Mouse (Mus musculus) embryonic fibroblast, embryonic 13.5 days (primary cell): Measurements from ENCODE around the gene Usp7. TPM values are rescaled to one million over a fixed set of nuclear protein-coding genes. Genes with fewer than 3 reads are reported as not detected.

Source experiments
- H3K27ac ChIP-seq: 2 replicates; pipeline ENCODE4 v1.5.1; 2012; ENCODE audit warnings: low read length, control low read depth, inconsistent platforms; ENCODE audit not compliant: insufficient read depth
- H3K4me1 ChIP-seq: 2 replicates; pipeline ENCODE4 v1.6.1; 2011; ENCODE audit warnings: low read length; ENCODE audit not compliant: control insufficient read depth, insufficient read depth
- H3K4me3 ChIP-seq: 2 replicates; pipeline ENCODE4 v1.5.1; 2011; ENCODE audit warnings: mild to moderate bottlenecking, control low read depth, low read length; ENCODE audit not compliant: insufficient read depth
- CTCF ChIP-seq: IDR thresholded peaks from 2 replicates; pipeline ENCODE4 v1.5.1; 2011; ENCODE audit warnings: mild to moderate bottlenecking, control low read depth, low read length, moderate library complexity, borderline replicate concordance; ENCODE audit not compliant: insufficient read depth
- POLR2A ChIP-seq: IDR thresholded peaks from 2 replicates; pipeline ENCODE4 v1.6.1; 2011; ENCODE audit warnings: low read depth, mild to moderate bottlenecking, control low read depth, low read length, moderate library complexity
- polyA plus RNA-seq: library from polyadenylated mRNA; stranded (reverse); fragments of >200 nt; gene quantifications from 2 replicates; pipeline ENCODE4 v1.2.4, GENCODE M21; 2011; ENCODE audit warnings: low read depth; ENCODE audit not compliant: missing spikeins, insufficient read length

Gene Usp7
- polyA plus RNA-seq, 1 experiment: 118 TPM

DNA sequence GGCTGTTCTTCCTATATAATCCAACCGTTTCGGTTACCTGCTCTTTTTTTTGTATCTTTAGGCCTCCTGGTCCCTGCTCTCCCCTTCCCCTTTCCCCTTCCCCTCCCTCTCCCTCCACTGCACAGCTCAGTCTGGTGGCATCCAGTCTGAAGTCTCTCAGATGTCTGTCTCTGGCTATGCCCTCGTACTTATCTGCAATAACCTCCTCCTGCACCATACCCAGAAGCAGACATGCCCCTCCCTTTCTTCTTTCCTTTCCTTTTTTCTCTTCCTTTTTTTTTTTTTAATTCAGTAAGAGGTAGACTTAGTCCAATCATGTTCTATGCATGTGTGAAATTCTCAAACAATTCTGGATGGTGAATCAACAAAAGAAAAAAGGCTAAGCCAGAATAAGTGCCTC lies 48.1 kb downstream of the Usp7 start:
- Histone ChIP-seq H3K27ac (no peak overlapping the region), H3K4me3 (no peak overlapping the region), H3K4me1 (no peaks in the 10 kb centered on the region)
- TF ChIP-seq CTCF: no peak
- TF ChIP-seq POLR2A: no peak

DNA sequence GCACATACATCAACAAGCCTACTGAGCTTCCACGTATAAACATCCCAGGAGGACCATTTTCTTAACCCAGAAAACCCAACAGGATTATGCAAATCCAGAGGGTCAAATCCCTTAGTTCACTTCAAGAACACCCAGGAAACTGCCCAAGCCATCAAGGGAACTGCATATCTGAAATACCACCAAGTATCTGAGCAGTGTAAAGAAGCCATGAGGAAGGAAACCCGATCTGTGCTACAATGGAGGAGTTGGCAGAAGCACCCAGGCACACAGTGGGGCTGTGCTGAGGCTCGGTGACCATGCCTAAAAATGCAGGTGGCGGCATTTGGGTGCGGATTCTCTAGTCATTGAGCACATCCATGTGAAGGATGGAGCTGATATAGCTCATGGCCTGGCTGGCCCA lies 50.4 kb downstream of the Usp7 start:
- TF ChIP-seq CTCF (no peak), POLR2A (no peak)
- Histone ChIP-seq H3K27ac (no peak overlapping the region), H3K4me3 (no peak overlapping the region), H3K4me1 (no peaks in the 10 kb centered on the region)

DNA sequence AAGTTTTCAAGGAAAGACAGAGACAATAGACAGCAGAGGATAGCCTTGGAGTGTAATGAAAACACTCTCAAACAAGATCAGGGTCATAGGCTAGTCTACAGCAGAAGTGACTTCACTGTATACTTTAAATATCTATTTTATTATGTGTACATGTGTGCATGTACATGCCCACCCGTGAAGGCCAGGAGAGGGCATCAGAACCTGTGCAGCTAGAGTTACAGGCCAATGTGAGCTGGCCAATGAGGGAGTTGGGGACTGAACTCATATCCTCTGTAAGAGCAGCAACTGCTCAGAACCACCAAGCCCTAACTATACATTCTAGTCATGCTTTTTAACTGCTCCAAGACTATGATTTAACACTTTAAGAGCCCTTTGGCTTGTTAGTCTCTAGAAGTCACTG lies 51.0 kb downstream of the Usp7 start:
- TF ChIP-seq POLR2A: no peak
- no peak for TF ChIP-seq CTCF
- Histone ChIP-seq H3K27ac (no peak overlapping the region), H3K4me1 (0 out of 2 replicates have a peak, but pooled peaks cover 3% of the 10 kb centered on the region), H3K4me3 (no peak overlapping the region)

DNA sequence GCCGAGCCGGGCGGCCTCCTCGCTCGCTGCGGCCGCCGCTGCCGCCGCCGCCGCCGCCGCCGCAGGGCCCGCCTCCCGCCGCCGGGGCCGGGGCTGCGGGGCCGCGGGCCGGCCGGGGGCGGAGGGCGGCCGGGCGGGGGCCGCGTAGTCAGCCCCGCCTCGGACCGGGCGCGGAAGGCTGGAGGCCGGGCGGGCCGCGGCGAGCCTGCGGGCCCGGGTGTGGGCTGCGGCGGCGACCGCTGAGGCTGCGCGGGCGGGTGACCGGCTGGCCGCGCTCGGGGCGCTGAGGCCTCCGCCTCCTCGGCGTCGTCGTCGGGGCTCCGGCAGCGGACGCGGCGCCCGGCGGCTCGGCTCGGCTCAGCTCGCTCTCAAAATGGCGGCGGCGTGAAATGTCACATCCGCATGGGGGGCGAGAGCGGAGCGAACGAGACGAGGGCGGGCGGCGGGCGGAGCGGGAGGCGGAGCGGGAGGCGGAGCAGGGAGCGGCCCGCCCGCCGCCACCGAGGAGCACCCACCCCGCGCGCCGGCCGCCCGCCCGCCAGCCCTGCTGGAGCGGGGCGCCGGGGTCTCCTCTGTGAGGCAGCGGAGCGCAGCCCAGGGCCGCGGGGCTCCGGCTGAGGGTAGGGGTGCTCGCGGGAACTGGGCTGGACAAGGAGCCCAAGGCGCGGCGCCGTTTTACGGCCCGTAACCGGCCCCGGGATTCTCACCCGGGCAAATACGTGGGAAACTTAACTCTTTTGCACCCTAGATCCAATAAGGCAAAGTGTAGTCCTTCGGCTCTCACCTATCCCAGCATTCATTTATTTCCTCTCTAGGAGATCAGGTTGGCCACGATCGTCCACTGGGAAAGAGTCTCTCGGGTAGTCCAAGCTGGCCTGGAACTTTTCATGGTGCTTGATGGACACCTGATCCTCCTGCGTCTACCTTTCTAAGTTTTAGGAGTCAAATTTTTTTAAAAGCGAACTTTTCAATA lies 53.3 kb downstream of the Usp7 start:
- TF ChIP-seq CTCF (no peak), POLR2A (peak; percentile 70)
- peak overlapping the region; percentile 81 for H3K27ac ChIP-seq
- peaks cover 10% of the 10 kb centered on the region for H3K4me1 ChIP-seq
- H3K4me3 ChIP-seq: peak overlapping the region; percentile 66

DNA sequence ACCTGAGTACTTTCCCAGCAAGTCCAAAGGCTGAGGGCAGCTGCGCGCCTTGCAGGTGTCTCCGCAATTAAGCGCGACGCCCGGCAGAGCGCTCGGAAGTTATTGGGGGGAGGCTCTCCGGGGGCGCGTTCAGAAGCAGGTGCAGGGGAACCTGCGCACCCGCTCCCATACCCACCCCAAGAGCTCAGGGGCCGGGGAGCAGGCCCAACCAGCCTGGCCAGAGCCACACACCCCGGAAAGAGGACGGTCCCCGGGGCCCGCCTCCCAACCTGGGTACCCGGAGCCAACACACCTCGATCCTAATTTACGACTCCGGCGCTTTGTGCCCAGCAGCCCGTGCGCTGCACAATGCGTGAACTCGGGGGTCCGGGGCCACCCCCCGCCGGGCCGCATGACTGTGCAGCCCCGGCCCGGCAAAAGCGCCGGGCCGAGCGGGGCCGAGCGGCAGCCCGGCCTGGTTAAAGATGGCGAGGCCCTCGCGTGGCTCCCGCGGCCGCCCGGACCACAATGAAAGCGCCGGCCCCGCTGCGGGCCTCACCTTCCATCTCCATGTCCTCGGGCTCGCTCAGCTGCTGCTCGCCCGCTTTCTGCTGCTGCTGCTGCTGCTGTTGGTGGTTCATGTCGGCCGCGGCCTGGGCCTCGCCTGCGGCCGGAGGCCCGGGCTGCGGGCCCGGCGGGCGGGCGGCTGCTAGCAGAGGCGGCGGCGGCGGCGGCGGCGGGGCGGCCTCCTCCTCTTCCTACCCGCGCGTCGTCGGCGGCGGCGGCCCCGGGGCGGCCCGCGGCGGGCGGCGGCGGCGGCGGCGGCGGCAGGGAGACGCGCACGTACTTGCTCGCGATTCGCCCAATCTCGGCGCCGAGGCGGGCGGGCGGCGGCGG lies 54.2 kb downstream of the Usp7 start:
- Histone ChIP-seq H3K4me3 (peak overlapping the region; percentile 91), H3K27ac (no peak overlapping the region), H3K4me1 (peaks cover 10% of the 10 kb centered on the region)
- TF ChIP-seq CTCF (no peak), POLR2A (no peak)

DNA sequence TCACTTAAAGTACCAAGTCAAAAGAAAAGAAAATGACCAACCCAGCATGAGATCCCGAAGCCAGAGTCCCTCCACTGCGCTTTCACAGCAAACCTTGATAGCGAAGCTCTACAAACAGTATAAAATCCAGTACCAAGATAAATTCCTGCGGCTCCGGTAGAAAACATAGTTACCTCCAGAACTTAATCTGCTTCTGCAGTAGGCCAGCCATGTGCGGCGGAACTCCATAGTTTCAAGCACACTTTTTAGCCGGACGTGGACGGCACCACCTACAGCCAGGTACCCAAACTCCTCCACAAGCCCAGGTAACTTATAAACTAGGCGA lies 54.8 kb downstream of the Usp7 start:
- H3K4me1 ChIP-seq: peaks cover 10% of the 10 kb centered on the region
- H3K27ac ChIP-seq: no peak overlapping the region
- TF ChIP-seq CTCF (no peak), POLR2A (no peak)
- peak overlapping the region; percentile 91 for H3K4me3 ChIP-seq

DNA sequence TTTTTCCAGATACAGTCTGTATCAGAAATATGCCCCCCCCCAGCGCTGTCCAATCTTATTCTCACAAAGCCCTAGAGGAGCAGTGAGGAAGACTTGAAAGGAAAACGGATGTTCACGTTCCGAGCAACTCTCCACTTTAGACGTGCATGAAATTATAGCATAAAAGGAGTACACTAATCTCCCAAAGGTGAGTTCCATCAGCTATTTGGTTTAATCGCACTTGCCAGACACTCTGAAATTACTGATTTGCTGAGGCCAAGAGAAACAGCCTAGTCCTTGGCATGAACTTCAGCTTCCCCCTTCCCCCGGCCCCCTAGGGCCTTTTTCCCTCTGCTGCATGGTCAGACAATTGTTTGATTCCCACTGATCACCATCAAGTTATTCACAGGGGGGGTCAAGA lies 55.4 kb downstream of the Usp7 start:
- TF ChIP-seq POLR2A (no peak), CTCF (no peak)
- H3K4me1 ChIP-seq: peaks cover 10% of the 10 kb centered on the region
- peak overlapping the region; percentile 91 for H3K4me3 ChIP-seq
- no peak overlapping the region for H3K27ac ChIP-seq

DNA sequence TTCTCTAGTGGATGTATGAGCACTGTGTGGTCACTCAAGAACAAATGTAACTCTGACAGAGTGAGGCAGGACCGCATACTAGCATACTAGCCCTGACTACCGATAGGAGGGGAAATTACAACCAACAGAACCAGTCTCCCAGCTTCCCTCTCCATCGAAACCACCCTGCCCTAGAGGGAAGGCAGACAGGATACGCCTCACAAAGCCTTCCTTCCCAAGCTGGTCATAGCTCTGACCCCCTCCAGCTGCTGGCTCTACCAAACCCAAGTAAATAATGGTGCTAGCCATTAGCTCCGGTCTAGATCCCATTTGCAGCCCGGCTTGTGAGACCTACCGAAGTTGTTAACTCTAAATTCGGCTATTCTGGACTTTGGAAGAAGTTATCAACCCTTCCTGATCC lies 56.1 kb downstream of the Usp7 start:
- no peak for TF ChIP-seq CTCF
- no peak for TF ChIP-seq POLR2A

DNA sequence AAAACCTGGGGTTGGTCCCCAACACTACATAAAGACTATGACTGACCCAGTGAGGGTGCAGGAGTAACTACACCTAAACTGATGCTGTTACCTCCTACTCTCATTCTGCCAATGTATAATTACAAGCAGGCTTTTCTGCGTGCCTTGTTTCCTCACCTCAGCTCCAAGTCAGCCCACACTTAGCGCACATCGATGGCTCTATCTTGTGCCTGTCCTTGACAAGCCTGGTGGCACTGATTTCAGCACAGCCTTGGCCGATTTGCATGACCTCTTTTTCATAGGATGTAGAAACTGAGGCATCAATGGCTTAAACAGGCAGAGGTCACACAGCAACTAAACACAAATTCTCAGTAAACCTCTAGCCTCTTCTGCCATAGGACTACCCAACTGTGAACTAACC lies 57.4 kb downstream of the Usp7 start:
- Histone ChIP-seq H3K4me3 (no peak overlapping the region), H3K27ac (no peak overlapping the region), H3K4me1 (peaks cover 10% of the 10 kb centered on the region)
- TF ChIP-seq POLR2A: no peak
- no peak for TF ChIP-seq CTCF

More for the DNA sequence above, 56.1 kb downstream of the Usp7 start:
- H3K4me3 ChIP-seq: peak overlapping the region; percentile 91
- peaks cover 10% of the 10 kb centered on the region for H3K4me1 ChIP-seq
- no peak overlapping the region for H3K27ac ChIP-seq
